Mouse (Mus musculus): Measurements from ENCODE around the gene Ehmt1. TPM values are rescaled to one million over a fixed set of nuclear protein-coding genes. Genes with fewer than 3 reads are reported as not detected.

Ehmt1 gene
- polyA plus RNA-seq, 1 experiment from 2014 or later: 53.4 TPM

DNA sequence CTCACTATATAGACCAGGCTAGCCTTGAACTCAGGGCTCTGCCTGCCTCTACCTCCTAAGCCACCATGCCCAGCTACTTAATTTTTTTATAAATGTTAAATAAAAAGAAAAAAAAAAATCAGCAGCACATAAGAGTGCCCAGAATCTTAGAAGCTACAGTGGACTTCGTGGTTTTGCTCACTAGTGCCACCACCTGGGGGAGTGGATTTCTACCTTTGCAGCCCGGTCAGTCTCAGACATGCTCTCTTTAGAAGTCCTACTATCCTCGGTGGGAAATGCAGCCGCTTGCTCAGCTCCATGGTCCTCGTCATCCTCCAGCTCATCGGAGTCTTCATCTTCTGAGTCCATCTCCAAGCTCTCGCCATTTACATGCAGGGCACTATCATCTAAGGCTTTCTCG lies 56.4 kb downstream of the Ehmt1 start:
- 87% methylated on average over 8 of the region's 8 CpGs for WGBS
- ATAC-seq (ENCODE audit: insufficient number of reproducible peaks, insufficient read depth, low FRiP score, low read depth): no peak

DNA sequence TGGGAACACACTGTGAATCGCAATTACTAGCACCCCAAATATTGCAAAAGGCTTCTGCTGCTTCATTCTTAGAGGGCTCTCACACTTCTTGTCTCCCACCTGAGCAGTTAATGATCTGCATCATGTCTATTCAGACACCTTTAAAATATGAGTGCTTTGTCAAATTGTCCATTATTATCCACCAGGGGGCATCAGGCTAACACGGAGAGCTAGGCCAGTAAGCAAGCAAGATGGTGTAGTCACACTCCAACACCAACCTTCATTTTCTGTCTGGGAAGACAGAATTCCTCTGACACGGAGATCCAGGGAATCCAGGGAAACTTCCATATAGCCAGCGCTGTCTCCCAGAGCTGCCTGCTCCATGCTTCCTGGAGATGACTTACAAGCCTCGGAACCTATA lies 67.0 kb downstream of the Ehmt1 start:
- Histone ChIP-seq H3K36me3 (ENCODE audit: control insufficient read depth, insufficient read depth, low read length) (peaks cover 71% of the 10 kb centered on the region), H3K9ac (ENCODE audit: low read length) (no peak overlapping the region), H3K4me1 (ENCODE audit: control insufficient read depth in 2 of 2, insufficient read depth in 2 of 2, low read length in 2 of 2) (peaks cover 0 to 10% of the 10 kb centered on the region in 2 experiments; a peak in 2 of 4 replicates), H3K27me3 (ENCODE audit: control insufficient read depth, insufficient read depth, low read length) (no peaks in the 10 kb centered on the region), H3K9me3 (ENCODE audit: control insufficient read depth, low read length) (no peaks in the 10 kb centered on the region), H3K4me3 (ENCODE audit: control insufficient read depth in 1 of 2, insufficient read depth in 1 of 2, low read depth in 1 of 2, low read length in 2 of 2) (no peak overlapping the region), H3K27ac (replicated peaks in 1 of 2; ENCODE audit: control insufficient read depth in 1 of 2, insufficient read depth in 1 of 2, low read depth in 2 of 2, low read length in 2 of 2) (0 out of 4 replicates have a peak overlapping the region, but pooled peaks of 1 of the 2 experiments have one; percentile 33), H3K4me2 (ENCODE audit: low read length) (no peak overlapping the region)
- ATAC-seq (ENCODE audit: insufficient number of reproducible peaks, insufficient read depth, low FRiP score, low read depth): no peak
- 70% methylated on average over 5 of the region's 5 CpGs for WGBS

More for the DNA sequence above, 56.4 kb downstream of the Ehmt1 start:
- Histone ChIP-seq H3K27ac (replicated peaks in 1 of 2; ENCODE audit: control insufficient read depth in 1 of 2, insufficient read depth in 1 of 2, low read depth in 2 of 2, low read length in 2 of 2) (no peak overlapping the region), H3K9me3 (ENCODE audit: control insufficient read depth, low read length) (no peaks in the 10 kb centered on the region), H3K4me2 (ENCODE audit: low read length) (no peak overlapping the region), H3K9ac (ENCODE audit: low read length) (no peak overlapping the region), H3K4me3 (ENCODE audit: control insufficient read depth in 1 of 2, insufficient read depth in 1 of 2, low read depth in 1 of 2, low read length in 2 of 2) (no peak overlapping the region), H3K4me1 (ENCODE audit: control insufficient read depth in 2 of 2, insufficient read depth in 2 of 2, low read length in 2 of 2) (no peaks in the 10 kb centered on the region), H3K27me3 (ENCODE audit: control insufficient read depth, insufficient read depth, low read length) (no peaks in the 10 kb centered on the region), H3K36me3 (ENCODE audit: control insufficient read depth, insufficient read depth, low read length) (peaks cover 77% of the 10 kb centered on the region)

DNA sequence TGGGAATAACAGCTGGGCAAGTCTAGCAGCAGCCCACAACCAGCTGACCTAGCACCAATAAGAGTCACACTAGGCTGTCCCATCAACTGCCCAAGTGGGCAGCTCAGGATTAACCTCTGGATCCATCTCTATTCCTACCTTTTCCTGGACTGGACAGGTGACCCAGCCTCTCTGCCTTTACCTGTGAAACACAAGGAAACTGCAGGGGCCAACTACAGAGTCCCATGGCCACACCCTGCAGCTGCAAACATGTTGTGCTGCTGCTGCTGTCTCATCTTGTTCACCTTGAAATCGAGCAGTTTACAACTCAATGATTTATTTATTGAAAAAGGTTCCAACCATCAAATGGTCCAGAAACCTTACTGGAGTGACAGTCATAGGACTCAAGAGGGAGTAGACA lies 72.9 kb downstream of the Ehmt1 start:
- H3K36me3 ChIP-seq (ENCODE audit: control insufficient read depth, insufficient read depth, low read length): peaks cover 55% of the 10 kb centered on the region
- H3K4me2 ChIP-seq (ENCODE audit: low read length): no peak overlapping the region
- H3K4me3 ChIP-seq (ENCODE audit: control insufficient read depth in 1 of 2, insufficient read depth in 1 of 2, low read depth in 1 of 2, low read length in 2 of 2): no peak overlapping the region
- 88% methylated on average over 1 of the region's 1 CpGs for WGBS
- H3K9ac ChIP-seq (ENCODE audit: low read length): no peak overlapping the region
- no peaks in the 10 kb centered on the region for H3K27me3 ChIP-seq (ENCODE audit: control insufficient read depth, insufficient read depth, low read length)
- ATAC-seq (ENCODE audit: insufficient number of reproducible peaks, insufficient read depth, low FRiP score, low read depth): no peak
- H3K27ac ChIP-seq (replicated peaks in 1 of 2; ENCODE audit: control insufficient read depth in 1 of 2, insufficient read depth in 1 of 2, low read depth in 2 of 2, low read length in 2 of 2): no peak overlapping the region
- H3K4me1 ChIP-seq (ENCODE audit: control insufficient read depth in 2 of 2, insufficient read depth in 2 of 2, low read length in 2 of 2): peaks cover 0 to 10% of the 10 kb centered on the region in 2 experiments; a peak in 2 of 4 replicates
- no peaks in the 10 kb centered on the region for H3K9me3 ChIP-seq (ENCODE audit: control insufficient read depth, low read length)

DNA sequence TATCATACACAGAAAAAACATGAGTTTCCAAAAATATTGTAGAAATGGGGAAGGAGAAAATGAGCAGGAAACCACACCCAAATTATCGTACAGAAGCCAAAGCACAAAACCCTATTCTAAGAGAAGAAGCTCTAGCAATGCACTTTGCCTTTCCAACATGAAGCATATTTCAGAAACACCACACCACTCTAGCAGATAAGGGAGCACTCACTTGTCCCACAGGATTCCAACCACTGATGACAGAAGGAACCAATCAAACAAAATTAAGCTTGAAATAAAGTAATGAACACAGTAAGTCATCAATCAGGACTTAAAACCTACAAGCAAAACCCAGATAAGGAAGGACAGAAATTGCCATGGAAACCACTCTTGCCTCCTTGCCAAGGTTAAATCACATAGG lies 74.2 kb downstream of the Ehmt1 start:
- H3K36me3 ChIP-seq (ENCODE audit: control insufficient read depth, insufficient read depth, low read length): peaks cover 55% of the 10 kb centered on the region
- H3K4me2 ChIP-seq (ENCODE audit: low read length): no peak overlapping the region
- H3K4me3 ChIP-seq (ENCODE audit: control insufficient read depth in 1 of 2, insufficient read depth in 1 of 2, low read depth in 1 of 2, low read length in 2 of 2): no peak overlapping the region
- ATAC-seq (ENCODE audit: insufficient number of reproducible peaks, insufficient read depth, low FRiP score, low read depth): no peak
- peaks cover 0 to 8% of the 10 kb centered on the region in 2 experiments; a peak in 2 of 4 replicates for H3K4me1 ChIP-seq (ENCODE audit: control insufficient read depth in 2 of 2, insufficient read depth in 2 of 2, low read length in 2 of 2)
- no peaks in the 10 kb centered on the region for H3K9me3 ChIP-seq (ENCODE audit: control insufficient read depth, low read length)
- H3K9ac ChIP-seq (ENCODE audit: low read length): no peak overlapping the region
- H3K27me3 ChIP-seq (ENCODE audit: control insufficient read depth, insufficient read depth, low read length): no peaks in the 10 kb centered on the region
- 67% methylated on average over 1 of the region's 1 CpGs for WGBS
- H3K27ac ChIP-seq (replicated peaks in 1 of 2; ENCODE audit: control insufficient read depth in 1 of 2, insufficient read depth in 1 of 2, low read depth in 2 of 2, low read length in 2 of 2): no peak overlapping the region

DNA sequence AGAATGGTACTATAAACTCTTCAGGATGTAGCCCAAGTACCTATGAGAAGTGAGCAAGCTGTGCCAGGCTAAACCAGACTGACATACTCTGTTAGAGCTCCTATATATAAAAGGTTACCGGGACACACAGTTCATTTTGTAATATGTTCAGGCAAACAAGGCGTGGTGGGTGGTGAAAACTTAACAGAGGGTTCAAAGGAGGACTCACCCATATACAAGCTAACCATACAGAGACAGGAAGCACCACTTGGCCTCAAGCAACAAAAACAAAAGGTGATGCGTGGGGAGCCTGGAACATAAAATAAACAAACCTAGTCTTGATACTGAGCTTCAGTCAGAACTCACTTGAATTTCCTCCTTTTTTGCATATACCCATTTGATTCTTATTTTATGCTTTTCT lies 88.8 kb downstream of the Ehmt1 start:
- H3K27ac ChIP-seq (replicated peaks in 1 of 2; ENCODE audit: control insufficient read depth in 1 of 2, insufficient read depth in 1 of 2, low read depth in 2 of 2, low read length in 2 of 2): no peak overlapping the region

DNA sequence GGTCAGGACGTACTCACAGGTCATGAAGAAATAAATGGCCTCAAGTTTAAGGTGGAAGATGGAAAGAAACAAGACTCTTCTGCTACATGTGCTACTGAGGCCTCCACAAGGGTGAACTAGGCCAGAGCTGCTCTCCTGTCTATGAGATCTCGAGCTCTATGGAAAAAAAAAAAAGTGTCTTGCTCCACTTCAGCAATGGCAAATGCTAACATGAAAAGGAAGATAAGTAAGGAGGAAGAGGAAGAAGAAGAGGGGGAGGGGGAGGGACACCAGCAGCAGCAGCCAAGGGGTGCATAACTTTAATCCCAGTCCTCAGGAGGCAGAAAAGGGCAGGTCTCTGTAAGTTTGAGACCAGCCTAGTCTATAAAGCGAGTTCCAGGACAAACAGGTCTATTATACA lies 109.7 kb downstream of the Ehmt1 start:
- no peaks in the 10 kb centered on the region for H3K27me3 ChIP-seq (ENCODE audit: control insufficient read depth, insufficient read depth, low read length)

More for the DNA sequence above, 88.8 kb downstream of the Ehmt1 start:
- Histone ChIP-seq H3K27me3 (ENCODE audit: control insufficient read depth, insufficient read depth, low read length) (no peaks in the 10 kb centered on the region), H3K9ac (ENCODE audit: low read length) (no peak overlapping the region), H3K36me3 (ENCODE audit: control insufficient read depth, insufficient read depth, low read length) (peaks cover 82% of the 10 kb centered on the region), H3K9me3 (ENCODE audit: control insufficient read depth, low read length) (no peaks in the 10 kb centered on the region), H3K4me2 (ENCODE audit: low read length) (no peak overlapping the region), H3K4me1 (ENCODE audit: control insufficient read depth in 2 of 2, insufficient read depth in 2 of 2, low read length in 2 of 2) (no peaks in the 10 kb centered on the region), H3K4me3 (ENCODE audit: control insufficient read depth in 1 of 2, insufficient read depth in 1 of 2, low read depth in 1 of 2, low read length in 2 of 2) (no peak overlapping the region)
- ATAC-seq (ENCODE audit: insufficient number of reproducible peaks, insufficient read depth, low FRiP score, low read depth): no peak
- WGBS: 82% methylated on average over 3 of the region's 3 CpGs

DNA sequence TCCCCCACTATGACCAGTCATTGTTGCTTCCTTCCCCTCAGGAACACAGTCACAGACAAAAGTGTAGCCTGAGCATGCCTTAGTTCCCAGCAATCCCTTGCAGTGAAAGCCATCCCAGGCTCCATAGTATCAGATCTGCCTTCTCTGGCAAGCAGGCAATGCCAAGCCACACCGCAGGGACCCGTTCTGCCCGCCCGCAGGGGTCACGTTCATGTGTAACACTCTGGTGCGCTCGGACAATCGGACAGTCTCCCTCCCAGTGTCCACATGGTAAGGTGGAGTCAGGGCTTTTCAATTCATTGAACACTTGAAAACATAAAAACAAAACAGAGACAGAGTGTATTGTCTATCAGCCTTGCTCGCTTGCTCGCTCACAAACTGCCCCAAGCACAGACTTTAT lies 111.7 kb downstream of the Ehmt1 start:
- Histone ChIP-seq H3K4me1 (ENCODE audit: control insufficient read depth in 2 of 2, insufficient read depth in 2 of 2, low read length in 2 of 2) (no peaks in the 10 kb centered on the region), H3K9me3 (ENCODE audit: control insufficient read depth, low read length) (no peaks in the 10 kb centered on the region), H3K27ac (replicated peaks in 1 of 2; ENCODE audit: control insufficient read depth in 1 of 2, insufficient read depth in 1 of 2, low read depth in 2 of 2, low read length in 2 of 2) (no peak overlapping the region), H3K27me3 (ENCODE audit: control insufficient read depth, insufficient read depth, low read length) (no peaks in the 10 kb centered on the region), H3K4me3 (ENCODE audit: control insufficient read depth in 1 of 2, insufficient read depth in 1 of 2, low read depth in 1 of 2, low read length in 2 of 2) (no peak overlapping the region), H3K36me3 (ENCODE audit: control insufficient read depth, insufficient read depth, low read length) (peaks cover 83% of the 10 kb centered on the region), H3K9ac (ENCODE audit: low read length) (no peak overlapping the region), H3K4me2 (ENCODE audit: low read length) (no peak overlapping the region)
- no peak for ATAC-seq (ENCODE audit: insufficient number of reproducible peaks, insufficient read depth, low FRiP score, low read depth)
- WGBS: 98% methylated on average over 10 of the region's 10 CpGs

More for the DNA sequence above, 109.7 kb downstream of the Ehmt1 start:
- WGBS: 64% methylated on average over 3 of the region's 3 CpGs
- no peaks in the 10 kb centered on the region for H3K4me1 ChIP-seq (ENCODE audit: control insufficient read depth in 2 of 2, insufficient read depth in 2 of 2, low read length in 2 of 2)
- no peak overlapping the region for H3K4me2 ChIP-seq (ENCODE audit: low read length)
- H3K9me3 ChIP-seq (ENCODE audit: control insufficient read depth, low read length): no peaks in the 10 kb centered on the region
- H3K27ac ChIP-seq (replicated peaks in 1 of 2; ENCODE audit: control insufficient read depth in 1 of 2, insufficient read depth in 1 of 2, low read depth in 2 of 2, low read length in 2 of 2): no peak overlapping the region
- H3K36me3 ChIP-seq (ENCODE audit: control insufficient read depth, insufficient read depth, low read length): peaks cover 80% of the 10 kb centered on the region
- H3K9ac ChIP-seq (ENCODE audit: low read length): no peak overlapping the region
- H3K4me3 ChIP-seq (ENCODE audit: control insufficient read depth in 1 of 2, insufficient read depth in 1 of 2, low read depth in 1 of 2, low read length in 2 of 2): no peak overlapping the region
- ATAC-seq (ENCODE audit: insufficient number of reproducible peaks, insufficient read depth, low FRiP score, low read depth): no peak

DNA sequence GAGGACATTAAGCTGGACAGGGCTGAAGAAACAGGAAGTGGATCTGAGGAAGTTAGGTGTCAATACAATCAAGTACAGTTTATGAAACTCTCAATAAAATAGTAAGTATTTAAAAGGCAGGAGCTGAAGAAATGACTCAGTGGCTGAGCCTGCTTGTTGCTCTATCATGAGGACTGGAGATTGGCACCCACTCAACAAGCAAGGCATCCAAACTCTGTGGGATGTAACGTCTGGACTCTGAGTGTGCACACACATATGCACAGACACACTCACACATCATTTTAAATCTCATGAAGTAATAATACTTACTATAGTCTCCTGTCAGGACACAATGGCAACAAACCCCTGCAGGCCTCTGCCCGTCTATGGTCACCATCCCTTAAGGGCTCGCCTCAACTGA lies 112.4 kb downstream of the Ehmt1 start:
- H3K27ac ChIP-seq (replicated peaks in 1 of 2; ENCODE audit: control insufficient read depth in 1 of 2, insufficient read depth in 1 of 2, low read depth in 2 of 2, low read length in 2 of 2): no peak overlapping the region
- ATAC-seq (ENCODE audit: insufficient number of reproducible peaks, insufficient read depth, low FRiP score, low read depth): no peak
- no peak overlapping the region for H3K9ac ChIP-seq (ENCODE audit: low read length)
- H3K4me1 ChIP-seq (ENCODE audit: control insufficient read depth in 2 of 2, insufficient read depth in 2 of 2, low read length in 2 of 2): no peaks in the 10 kb centered on the region
- H3K4me2 ChIP-seq (ENCODE audit: low read length): no peak overlapping the region
- no peak overlapping the region for H3K4me3 ChIP-seq (ENCODE audit: control insufficient read depth in 1 of 2, insufficient read depth in 1 of 2, low read depth in 1 of 2, low read length in 2 of 2)
- no peaks in the 10 kb centered on the region for H3K27me3 ChIP-seq (ENCODE audit: control insufficient read depth, insufficient read depth, low read length)
- H3K9me3 ChIP-seq (ENCODE audit: control insufficient read depth, low read length): no peaks in the 10 kb centered on the region
- H3K36me3 ChIP-seq (ENCODE audit: control insufficient read depth, insufficient read depth, low read length): peaks cover 83% of the 10 kb centered on the region
- WGBS: 88% methylated on average over 3 of the region's 3 CpGs

Data from heart, embryonic 14.5 days (tissue).